ENCODE assay signal across 25 mouse cellular contexts in genomic region chr6:31995249-31995648, GRCm38 (mm10). TPM values are rescaled to one million over a fixed set of nuclear protein-coding genes. Genes with fewer than 3 reads are reported as not detected.
"Had no signal": no experiment of that assay in that cellular context is flagged by ENCODE, and none has a peak within 500 bp of the region (broad histone marks: within the 10 kb centered on the region; RNA-seq: fewer than 3 reads in every experiment).

No protein-coding gene starts in this region.

- DNase-seq: heart, postnatal 10 days; heart, postnatal 14 days; heart, postnatal 4 days; kidney, adult 11 months; kidney, adult 18-20 months; kidney, adult 2 months; kidney, adult 8-10 months; kidney, adult 9 months; kidney, postnatal 10 days; kidney, postnatal 14 days; kidney, postnatal 25 days; kidney, postnatal 36 days; layer of hippocampus, adult 9-11 months; layer of hippocampus, postnatal 36 days had no signal

RNA-seq across cellular contexts. Expression of gene 1700012A03Rik, which starts 54.8 kb away (rescaled TPM):
- total RNA-seq: heart, postnatal 10 days; heart, postnatal 14 days; heart, postnatal 25 days; heart, postnatal 4 days; hematopoietic stem cell, adult 5-6 weeks; hindbrain, postnatal 0 days; layer of hippocampus, adult 2 months; layer of hippocampus, adult 8-10 months; layer of hippocampus, postnatal 10 days; layer of hippocampus, postnatal 14 days; layer of hippocampus, postnatal 25 days; layer of hippocampus, postnatal 36 days; left cerebral cortex, adult 18-20 months; left cerebral cortex, adult 2 months; left cerebral cortex, adult 8-10 months had no signal
